Mouse (Mus musculus): ENCODE measurements at regions not wholly inside any gene's neighbourhood (a gene's known extent, or its start where the extent isn't known, plus 50 kb on each side); places are given as distances from the start of the nearest gene placed in this dataset.
A peak's percentile ranks its signal among the peaks of the same experiment; 100 is the strongest.

DNA sequence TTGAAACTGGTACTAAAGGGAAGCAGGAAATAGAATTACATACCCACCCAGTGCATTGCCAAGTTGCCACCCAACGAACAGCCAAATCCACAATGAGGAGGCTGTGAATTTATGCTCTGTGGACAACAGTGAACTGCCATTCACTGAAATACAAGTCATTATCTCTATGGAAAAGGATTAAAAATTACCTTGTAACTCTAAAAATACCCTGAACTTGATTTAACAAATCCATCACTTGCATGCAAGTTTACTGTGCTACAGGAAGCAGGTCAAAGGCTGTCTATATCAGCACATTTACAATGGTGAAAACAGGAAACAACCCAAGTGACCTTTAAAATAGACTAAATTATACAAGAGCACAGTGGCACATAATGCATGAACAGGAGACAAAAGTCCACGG lies 202.2 kb upstream of the Sema6d start:
- DNase-seq: no peak

- peak; percentile 9 for DNase-seq
Observed at GRCm38 (mm10) chr2:123911921-123912320, 177.8 kb upstream of the Sema6d start.

DNA sequence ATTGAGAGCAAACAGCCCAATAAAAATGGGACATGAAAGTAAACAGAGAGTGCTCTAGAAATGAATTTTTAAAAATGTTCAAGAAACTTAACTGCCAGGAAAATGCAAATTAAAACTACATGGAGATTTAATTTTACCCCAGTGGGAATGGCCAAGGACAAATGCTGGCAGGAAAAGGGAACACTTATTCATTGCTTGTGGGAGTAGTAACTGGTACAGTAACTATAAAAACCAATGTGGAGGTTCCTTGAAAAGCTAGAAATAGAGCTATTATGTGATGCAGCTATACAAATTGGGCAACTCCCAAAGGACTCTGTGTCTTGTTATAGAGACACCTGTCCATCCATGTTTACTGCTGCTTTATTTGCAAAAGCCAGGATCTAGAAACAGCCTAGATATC lies 175.7 kb upstream of the Sema6d start:
- DNase-seq: no peak

DNA sequence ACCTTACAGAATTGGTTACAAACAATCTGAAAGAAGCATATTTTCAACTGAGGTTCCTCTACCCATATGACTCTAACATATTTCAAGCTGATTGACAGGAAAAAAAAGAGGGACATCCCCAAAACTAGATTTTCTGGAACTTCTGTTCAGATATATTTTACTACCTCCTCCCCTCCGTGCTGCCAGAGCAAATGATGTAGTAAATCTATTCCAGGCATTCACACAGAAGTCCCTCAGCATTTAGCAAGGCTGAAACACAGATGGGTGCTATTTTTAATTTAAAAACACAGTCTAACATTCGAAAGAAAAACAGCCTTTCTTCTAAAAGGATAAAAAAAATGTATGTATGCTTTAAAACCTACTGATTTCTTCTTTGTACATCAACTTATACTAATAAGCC lies 169.4 kb upstream of the Sema6d start:
- DNase-seq: no peak

GRCm38 (mm10) chr2:123928066-123928465 lies 161.7 kb upstream of the Sema6d start:
- DNase-seq: no peak

GRCm38 (mm10) chr2:123936896-123937295 lies 152.9 kb upstream of the Sema6d start:
- DNase-seq: no peak

- no peak for DNase-seq
Observed at GRCm38 (mm10) chr2:123963606-123964005, 126.2 kb upstream of the Sema6d start.

DNA sequence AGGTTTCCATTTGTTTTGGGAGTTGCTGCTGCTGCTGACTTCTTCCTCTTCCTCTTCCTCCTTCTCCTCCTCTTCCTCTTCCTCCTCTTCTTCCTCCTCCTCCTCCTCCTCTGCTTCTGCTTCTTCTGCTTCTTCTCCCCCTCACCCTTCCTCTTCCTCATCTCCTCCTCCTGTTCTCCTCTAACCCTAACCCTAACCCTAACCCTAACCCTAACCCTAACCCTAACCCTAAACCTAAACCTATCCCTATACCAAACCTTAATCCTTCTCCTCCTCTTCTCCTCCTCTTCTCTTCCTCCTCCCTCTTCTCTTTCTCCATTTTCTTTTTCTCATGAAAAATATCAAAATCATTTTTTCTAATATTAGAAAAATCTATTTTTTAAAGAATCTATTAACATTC lies 86.3 kb upstream of the Sema6d start:
- DNase-seq: no peak

GRCm38 (mm10) chr2:124015542-124015941 lies 74.2 kb upstream of the Sema6d start:
- DNase-seq: no peak
